Mouse (Mus musculus): ENCODE data around the gene Nrg3. TPM values are rescaled to one million over a fixed set of nuclear protein-coding genes. Genes with fewer than 3 reads are reported as not detected.

Nrg3 gene
- polyA plus RNA-seq, 1 experiment = not detected

DNA sequence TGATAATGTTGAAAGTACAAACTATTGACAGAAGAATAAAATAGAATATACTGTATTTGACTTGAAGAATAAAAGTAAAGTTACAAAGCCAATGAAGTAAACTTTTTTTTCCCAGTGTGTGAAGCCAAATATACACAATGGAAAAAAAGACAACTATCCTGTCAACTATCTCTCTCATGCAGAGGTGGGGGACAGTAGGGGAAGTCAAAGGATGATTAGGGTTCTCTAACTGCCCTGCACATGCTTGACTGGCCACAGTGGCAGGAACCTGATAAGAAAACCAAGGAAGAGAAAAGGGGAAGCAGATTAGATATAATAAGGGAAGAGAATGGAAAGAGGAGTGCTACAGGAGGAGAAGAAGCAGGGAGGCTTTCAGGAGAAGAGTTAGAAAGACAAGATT lies 855.9 kb downstream of the Nrg3 start:
- peak; percentile 78 for TF ChIP-seq GATA1 (IDR thresholded peaks at IDR 0.05; ENCODE audit: low read length)

DNA sequence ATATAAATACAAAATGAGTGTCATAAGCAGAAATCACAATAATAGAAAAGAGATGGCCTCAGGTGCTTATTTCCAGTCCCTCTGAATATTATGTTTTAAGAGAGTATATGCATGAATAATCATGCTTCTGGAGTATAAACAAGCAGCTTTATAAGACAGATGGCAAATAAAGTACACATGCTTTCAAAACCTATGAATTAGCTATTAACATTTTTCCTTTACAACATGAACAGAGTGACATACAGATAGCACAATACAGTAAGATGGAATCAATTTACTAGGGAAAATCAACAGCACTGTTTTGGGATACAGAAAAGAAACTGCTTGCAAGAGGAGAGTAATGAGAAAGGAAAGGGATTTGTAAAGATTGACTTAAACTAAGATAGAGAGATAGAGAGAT lies 875.2 kb downstream of the Nrg3 start:
- no peak for TF ChIP-seq GATA1 (IDR thresholded peaks at IDR 0.05; ENCODE audit: low read length)

DNA sequence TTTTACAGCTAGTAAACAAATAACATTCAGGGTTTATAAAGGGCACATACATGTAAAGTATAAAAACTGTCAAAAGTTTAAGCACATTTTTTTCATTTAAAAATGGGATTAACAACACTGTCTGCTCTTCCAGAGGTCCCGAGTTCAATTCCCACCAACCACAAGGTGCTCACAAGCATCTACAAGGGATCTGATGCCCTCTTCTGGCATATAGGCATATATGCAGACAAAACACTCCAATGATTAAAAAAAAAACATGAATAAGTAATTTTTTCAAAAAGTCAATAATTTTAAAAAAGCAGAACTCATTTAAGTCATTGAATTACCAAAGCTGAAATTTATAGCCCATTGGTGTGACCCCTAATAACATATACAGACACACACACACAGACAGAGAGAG lies 878.6 kb downstream of the Nrg3 start:
- no peak for TF ChIP-seq GATA1 (IDR thresholded peaks at IDR 0.05; ENCODE audit: low read length)

DNA sequence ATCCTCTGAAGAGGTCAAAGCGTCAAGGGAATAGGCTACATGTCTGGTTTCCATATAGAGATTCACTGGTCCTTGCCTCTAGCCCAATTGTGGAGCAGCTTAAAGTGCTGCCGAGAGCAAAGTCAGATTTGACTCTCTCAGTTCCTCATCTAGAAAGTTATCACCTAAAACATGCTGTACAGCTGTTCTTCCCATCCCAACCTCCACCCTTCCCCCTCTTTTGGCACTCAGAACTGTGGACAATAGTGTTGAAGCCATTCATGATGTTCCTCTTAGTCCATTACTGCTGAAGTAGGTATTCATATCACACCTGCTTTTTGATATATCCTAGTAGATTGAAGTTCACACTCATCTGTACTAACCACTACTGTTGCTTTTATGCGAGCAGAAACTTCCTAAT lies 896.1 kb downstream of the Nrg3 start:
- no peak for TF ChIP-seq GATA1 (IDR thresholded peaks at IDR 0.05; ENCODE audit: low read length)

DNA sequence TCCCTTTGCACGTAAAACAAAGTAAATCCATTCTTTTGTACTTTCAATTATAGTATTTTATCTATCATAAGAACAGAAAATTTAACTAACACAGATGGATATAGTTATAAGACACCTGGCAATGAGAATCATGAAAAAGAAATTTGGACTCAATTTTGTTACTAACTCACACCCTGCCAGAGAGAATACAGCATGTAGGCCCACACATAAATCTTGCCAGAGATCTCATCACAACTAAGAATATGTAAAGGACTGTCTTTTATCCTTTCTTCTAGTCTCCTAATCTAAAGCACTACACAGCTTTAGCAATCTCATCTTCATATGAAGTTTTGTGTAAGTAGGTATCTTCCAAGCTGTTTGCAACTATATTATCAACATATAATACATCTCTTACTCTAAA lies 904.7 kb downstream of the Nrg3 start:
- TF ChIP-seq GATA1 (IDR thresholded peaks at IDR 0.05; ENCODE audit: low read length) = no peak

DNA sequence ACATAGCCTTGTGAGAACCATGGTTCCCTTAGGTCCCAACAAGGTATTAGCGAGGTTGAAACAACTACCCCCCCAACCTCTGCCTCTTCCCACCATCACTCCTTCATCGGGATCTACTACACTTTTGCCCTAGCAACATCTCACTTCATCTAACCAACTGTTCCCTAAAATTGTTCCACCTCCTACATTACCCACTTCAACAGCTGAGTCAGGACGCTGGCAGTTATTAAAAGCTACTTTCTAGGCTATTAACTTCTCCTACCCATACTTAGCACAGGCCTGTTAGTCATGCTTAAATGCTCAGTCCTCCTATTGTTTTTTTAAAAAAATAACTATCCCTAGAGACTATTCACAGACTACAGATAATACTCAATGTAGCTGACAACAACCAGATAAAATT lies 906.7 kb downstream of the Nrg3 start:
- TF ChIP-seq GATA1 (IDR thresholded peaks at IDR 0.05; ENCODE audit: low read length) = no peak

DNA sequence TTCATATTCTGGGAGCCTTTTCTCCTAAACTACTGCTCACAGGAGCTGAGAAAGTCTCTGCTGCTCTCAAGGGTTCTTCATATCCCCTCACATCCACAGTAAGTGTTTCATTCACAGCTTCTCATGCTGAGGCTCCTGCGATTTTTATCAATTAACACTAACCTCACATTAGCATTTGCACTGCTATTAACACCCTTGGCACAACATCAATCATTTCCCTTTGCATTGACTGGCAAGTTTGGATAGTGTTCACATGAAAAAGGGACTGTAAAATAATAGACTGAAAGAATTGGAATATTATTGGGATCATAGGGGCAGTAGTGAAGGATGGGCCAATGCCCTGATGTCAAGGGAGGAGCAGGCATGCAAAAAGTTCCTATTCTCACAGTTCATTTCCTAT lies 918.3 kb downstream of the Nrg3 start:
- TF ChIP-seq GATA1 (IDR thresholded peaks at IDR 0.05; ENCODE audit: low read length) = no peak

DNA sequence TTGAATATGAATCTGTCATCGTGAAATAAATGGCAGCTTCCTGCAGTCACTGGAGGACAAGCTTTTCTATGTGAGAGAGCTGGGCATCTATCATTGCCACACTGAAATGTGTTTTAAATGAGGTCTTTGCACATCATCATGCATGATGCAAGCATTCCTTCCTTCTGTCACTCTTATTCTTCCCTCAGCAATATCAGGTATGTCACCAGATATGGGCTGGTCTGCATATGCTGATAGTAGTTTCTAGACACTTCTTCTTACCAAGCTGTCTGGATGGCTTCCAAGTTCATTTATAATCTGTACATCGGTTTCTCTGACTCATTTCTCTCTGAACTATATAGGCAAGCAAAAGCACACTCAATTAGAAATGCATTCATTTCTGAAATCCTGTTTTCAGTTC lies 925.6 kb downstream of the Nrg3 start:
- no peak for TF ChIP-seq GATA1 (IDR thresholded peaks at IDR 0.05; ENCODE audit: low read length)

DNA sequence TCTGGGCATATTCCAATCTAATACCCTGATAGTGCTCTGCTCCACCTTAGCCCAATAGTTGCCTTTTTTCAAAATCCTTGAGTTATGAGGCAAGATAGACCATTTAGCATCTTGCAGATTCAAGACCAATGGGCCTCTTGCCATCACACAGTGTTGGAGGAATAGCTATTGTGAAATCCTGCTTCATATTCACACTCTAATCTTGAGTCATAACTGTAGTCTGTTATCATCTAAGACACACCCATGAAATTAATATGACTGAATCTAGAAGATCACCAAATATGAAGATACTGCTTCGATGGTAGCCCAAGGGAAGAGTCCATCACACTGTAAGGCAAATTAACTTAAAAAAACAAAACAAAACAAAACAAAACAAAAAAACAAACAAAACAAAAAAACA lies 937.7 kb downstream of the Nrg3 start:
- no peak for TF ChIP-seq GATA1 (IDR thresholded peaks at IDR 0.05; ENCODE audit: low read length)

DNA sequence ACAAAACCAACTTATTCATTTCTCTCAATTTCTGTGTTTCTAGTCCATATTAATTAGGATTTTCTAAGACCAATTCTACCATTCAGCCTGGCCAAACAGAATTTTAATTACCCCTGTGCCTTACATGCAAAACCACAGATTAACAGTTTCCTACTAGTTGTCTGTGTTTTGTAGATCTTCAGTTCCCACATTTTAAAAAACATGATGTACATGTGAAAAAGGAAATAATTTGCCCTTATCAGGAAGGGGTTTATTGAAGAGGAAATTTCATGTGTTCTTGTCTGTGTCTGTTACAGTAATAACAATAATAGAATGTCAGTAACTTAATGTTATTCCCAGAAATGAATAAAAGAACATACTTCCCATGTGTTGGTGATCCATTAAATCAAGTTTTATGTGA lies 939.4 kb downstream of the Nrg3 start:
- no peak for TF ChIP-seq GATA1 (IDR thresholded peaks at IDR 0.05; ENCODE audit: low read length)

DNA sequence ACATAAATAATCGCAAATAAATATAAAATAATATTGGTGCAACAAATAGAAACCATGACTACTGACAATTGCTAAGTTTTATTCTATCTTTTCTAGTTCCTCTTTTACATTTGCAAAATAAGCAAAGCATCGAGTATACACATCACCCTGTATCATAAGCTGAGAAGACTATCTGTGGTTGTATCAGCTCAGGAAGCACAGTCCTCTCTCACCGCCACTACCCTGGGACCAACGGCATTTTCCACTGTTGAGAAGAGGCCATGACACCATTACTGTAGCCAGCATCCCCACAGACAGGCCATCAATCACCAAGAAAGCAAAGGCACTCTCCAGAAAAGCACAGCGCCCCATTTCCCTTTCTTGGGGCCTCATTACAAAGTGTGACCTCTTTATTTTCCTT lies 956.7 kb downstream of the Nrg3 start:
- no peak for TF ChIP-seq GATA1 (IDR thresholded peaks at IDR 0.05; ENCODE audit: low read length)

DNA sequence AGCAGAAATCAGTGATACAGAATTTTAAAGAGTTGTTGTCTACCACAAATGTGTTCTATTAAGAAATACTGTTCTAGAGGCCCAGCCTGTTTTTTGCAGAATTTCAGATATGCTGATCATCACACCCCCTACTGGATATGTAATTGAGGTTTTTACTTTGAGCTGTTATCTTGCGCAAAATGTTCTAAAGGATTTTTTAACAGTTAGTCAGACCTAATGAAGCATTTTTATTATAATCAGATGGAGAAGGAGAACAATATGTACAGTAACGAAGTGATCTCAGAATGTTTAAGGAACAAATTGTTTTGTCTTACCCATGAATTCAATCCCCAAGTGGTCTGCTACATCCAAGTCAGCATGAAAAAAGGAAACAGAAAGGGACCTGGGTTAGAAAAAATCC lies 963.9 kb downstream of the Nrg3 start:
- no peak for TF ChIP-seq GATA1 (IDR thresholded peaks at IDR 0.05; ENCODE audit: low read length)

DNA sequence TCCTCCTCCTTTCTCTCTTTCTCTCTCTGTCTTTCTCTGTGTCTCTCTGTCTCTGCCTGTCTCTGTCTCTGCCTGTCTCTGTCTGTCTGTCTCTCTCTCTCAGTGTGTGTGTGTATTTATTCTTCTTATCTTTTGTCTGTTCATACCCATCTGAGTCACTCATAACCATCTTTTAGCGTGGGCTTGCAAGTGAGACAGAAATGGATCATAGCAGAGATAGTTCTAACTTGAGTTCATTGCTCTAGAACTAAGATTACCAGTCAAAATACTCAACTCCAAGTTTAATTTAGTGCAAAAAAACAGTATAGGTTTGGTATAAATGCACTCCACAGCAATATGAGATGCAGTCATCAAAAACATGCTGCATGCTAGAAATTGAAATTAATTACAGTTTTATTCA lies 977.9 kb downstream of the Nrg3 start:
- TF ChIP-seq GATA1 (IDR thresholded peaks at IDR 0.05; ENCODE audit: low read length) = no peak

DNA sequence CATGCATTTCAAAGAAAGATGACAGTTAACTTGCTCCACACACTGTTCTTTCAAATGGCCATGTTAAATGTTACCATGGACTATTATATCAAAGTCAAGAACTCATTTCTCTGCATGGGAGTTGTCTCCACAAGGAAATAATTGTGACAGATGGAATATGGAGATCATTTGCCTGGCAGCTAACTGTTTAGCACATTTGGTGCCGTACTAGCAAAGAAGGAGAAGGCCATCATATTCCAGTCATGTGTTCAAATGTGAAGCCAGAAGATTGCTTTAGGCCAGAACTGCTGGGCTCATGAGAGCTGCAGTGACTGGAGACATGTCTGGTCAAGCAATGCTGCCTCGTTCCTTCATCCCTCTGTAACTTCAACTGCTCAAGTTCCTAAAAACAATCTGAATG lies 1025.8 kb downstream of the Nrg3 start:
- TF ChIP-seq GATA1 (IDR thresholded peaks at IDR 0.05; ENCODE audit: low read length) = no peak

DNA sequence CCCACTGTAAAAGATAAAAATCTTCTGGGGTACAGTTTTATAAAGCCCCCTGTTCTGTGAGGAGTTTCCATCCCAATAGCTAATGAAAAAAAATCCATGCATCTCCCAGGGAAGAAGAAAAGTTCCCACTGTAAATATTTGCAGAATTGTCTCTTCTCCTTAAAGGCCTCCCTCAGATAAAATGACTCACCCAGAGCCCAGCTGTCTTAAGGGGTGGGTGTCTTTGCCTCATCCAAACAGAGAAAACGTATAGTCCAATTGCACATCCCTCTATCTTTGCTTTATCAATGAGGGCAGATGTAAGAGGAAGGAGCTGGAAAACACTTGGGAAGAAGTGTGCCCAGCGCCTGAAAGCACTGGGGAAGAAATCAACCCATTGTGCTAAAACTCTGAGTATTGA lies 1028.1 kb downstream of the Nrg3 start:
- no peak for TF ChIP-seq GATA1 (IDR thresholded peaks at IDR 0.05; ENCODE audit: low read length)

DNA sequence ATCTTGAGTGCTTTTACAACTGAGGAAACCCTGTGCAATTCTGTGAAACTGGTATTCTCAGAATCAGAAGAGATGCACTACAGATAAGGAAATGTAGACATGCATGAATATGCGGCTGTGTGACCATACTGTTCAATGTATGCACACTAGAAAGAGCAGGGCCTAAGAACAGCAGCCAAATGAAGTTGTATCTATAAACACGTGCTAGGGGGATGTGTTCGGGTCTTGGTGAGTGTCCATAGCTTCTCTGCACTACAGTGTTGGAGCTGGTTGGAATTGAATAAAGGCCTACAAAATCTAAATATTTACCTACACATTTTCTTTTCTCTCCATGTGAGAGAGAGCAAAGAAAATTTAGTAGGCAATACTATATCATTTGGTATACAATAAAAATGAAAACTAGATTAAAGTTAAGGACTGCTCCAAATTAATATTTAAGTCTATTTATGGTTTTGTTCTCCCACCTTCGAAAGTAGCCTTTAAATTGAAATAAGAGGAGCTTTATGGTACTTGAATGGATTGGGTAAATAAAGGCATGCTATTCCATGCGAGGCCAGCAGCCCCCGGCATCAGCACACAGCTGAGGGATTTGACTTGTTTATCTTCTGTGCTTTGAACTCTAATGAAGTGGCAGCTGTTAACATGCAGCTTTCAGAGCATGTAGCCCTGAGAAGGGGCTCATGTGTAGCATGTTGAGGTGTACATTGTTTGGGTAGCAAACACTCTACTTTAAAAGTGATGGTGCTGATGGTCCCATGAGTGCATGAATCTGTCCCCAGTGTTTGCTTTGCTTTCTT lies 1038.9 kb downstream of the Nrg3 start:
- TF ChIP-seq GATA1 (IDR thresholded peaks at IDR 0.05; ENCODE audit: low read length) = no peak

DNA sequence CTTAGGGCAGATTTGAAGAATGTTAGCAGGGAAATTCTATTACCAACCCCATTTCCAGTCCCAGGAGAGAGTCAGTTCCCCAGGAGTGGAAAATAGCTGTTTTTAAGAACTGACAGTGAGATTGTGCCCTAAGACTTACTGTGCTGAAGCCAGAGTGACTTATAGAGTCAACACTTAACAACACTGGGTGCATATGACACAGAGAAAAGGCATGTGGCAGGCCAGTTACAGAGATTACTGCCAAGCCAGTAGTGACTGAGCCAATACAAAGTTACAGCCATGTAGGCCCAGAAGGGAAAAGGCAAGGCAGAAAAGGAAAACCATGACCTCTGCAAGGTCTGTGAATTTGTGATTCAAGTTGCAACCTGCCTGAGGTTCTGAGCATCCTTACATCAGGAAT lies 1098.2 kb downstream of the Nrg3 start:
- no peak for TF ChIP-seq GATA1 (IDR thresholded peaks at IDR 0.05; ENCODE audit: low read length)

DNA sequence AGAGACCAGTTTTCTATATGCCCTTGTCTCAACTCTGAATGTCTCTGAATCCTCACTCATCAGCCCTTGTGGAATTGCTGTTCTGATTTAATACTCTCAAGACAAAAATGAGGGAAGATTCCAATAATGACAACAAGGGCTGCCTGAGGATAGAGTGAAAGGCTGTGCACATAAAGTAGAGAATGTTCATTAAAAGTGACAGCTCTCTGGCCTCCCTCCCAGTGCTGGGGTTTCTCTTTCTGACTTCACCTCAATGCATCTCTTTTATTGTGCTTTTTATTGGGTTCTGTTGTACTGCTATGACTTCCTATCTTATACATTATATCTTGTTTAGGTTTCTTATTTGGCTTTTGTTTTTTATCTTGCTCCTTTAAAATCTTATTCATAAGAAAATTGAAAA lies 1131.9 kb downstream of the Nrg3 start:
- no peak for TF ChIP-seq GATA1 (IDR thresholded peaks at IDR 0.05; ENCODE audit: low read length)

Measured in G1E-ER4 (cell line).